Mouse (Mus musculus): ENCODE measurements at regions not wholly inside any gene's neighbourhood (a gene's known extent, or its start where the extent isn't known, plus 50 kb on each side); places are given as distances from the start of the nearest gene placed in this dataset.
"Not testable (repeated sequence)": the region's sequence is repeated elsewhere in the genome, so short reads cannot be mapped to it uniquely, and the experiment has no call there.

GRCm38 (mm10) chr5:148747549-148747948, 181.6 kb downstream of the Katnal1 start:
- intact Hi-C loops (cut with DNase I; ENCODE audit: low total_unique reads) = no loop called here
- DNase-seq = no peak

- DNase-seq; intact Hi-C loops (cut with DNase I; ENCODE audit: low total_unique reads): not testable (repeated sequence)
Observed at GRCm38 (mm10) chr5:148746726-148747125, 182.4 kb downstream of the Katnal1 start.

GRCm38 (mm10) chr5:148744676-148745391, 184.3 kb downstream of the Katnal1 start:
- intact Hi-C loops (cut with DNase I; ENCODE audit: low total_unique reads) = no loop called here
- no peak for DNase-seq

- DNase-seq = no peak
- intact Hi-C loops (cut with DNase I; ENCODE audit: low total_unique reads) = no loop called here
Observed at GRCm38 (mm10) chr5:148742158-148742835, 186.8 kb downstream of the Katnal1 start.

- intact Hi-C loops (cut with DNase I; ENCODE audit: low total_unique reads) = no loop called here
- no peak for DNase-seq
Observed at GRCm38 (mm10) chr5:148741267-148742004, 187.7 kb downstream of the Katnal1 start.

GRCm38 (mm10) chr5:148740366-148741266, 188.0 kb upstream of the Ubl3 start:
- intact Hi-C loops (cut with DNase I; ENCODE audit: low total_unique reads) = no loop called here
- peak; percentile 69 for DNase-seq

GRCm38 (mm10) chr5:148739672-148740071, 187.1 kb upstream of the Ubl3 start:
- no peak for DNase-seq
- intact Hi-C loops (cut with DNase I; ENCODE audit: low total_unique reads) = no loop called here

- intact Hi-C loops (cut with DNase I; ENCODE audit: low total_unique reads) = no loop called here
- DNase-seq = no peak
Observed at GRCm38 (mm10) chr5:148739141-148739540, 186.6 kb upstream of the Ubl3 start.

GRCm38 (mm10) chr5:148729541-148729940, 177.0 kb upstream of the Ubl3 start:
- intact Hi-C loops (cut with DNase I; ENCODE audit: low total_unique reads) = no loop called here

GRCm38 (mm10) chr5:148728492-148728891, 175.9 kb upstream of the Ubl3 start:
- no peak for DNase-seq
- intact Hi-C loops (cut with DNase I; ENCODE audit: low total_unique reads) = no loop called here

More at GRCm38 (mm10) chr5:148729541-148729940, 177.0 kb upstream of the Ubl3 start:
- DNase-seq = no peak

GRCm38 (mm10) chr5:148726442-148726841, 173.9 kb upstream of the Ubl3 start:
- intact Hi-C loops (cut with DNase I; ENCODE audit: low total_unique reads) = no loop called here

GRCm38 (mm10) chr5:148724470-148724869, 171.9 kb upstream of the Ubl3 start:
- intact Hi-C loops (cut with DNase I; ENCODE audit: low total_unique reads) = no loop called here
- no peak for DNase-seq

More at GRCm38 (mm10) chr5:148726442-148726841, 173.9 kb upstream of the Ubl3 start:
- no peak for DNase-seq

- DNase-seq = no peak
- intact Hi-C loops (cut with DNase I; ENCODE audit: low total_unique reads) = no loop called here
Observed at GRCm38 (mm10) chr5:148723677-148724227, 171.2 kb upstream of the Ubl3 start.

- intact Hi-C loops (cut with DNase I; ENCODE audit: low total_unique reads) = no loop called here
- no peak for DNase-seq
Observed at GRCm38 (mm10) chr5:148720604-148721003, 168.0 kb upstream of the Ubl3 start.

GRCm38 (mm10) chr5:148716633-148717032, 164.0 kb upstream of the Ubl3 start:
- DNase-seq = no peak
- intact Hi-C loops (cut with DNase I; ENCODE audit: low total_unique reads) = no loop called here

- no peak for DNase-seq
- intact Hi-C loops (cut with DNase I; ENCODE audit: low total_unique reads) = no loop called here
Observed at GRCm38 (mm10) chr5:148715218-148715991, 162.8 kb upstream of the Ubl3 start.

- intact Hi-C loops (cut with DNase I; ENCODE audit: low total_unique reads) = no loop called here
- no peak for DNase-seq
Observed at GRCm38 (mm10) chr5:148714807-148715206, 162.2 kb upstream of the Ubl3 start.

GRCm38 (mm10) chr5:148713796-148714195, 161.2 kb upstream of the Ubl3 start:
- no peak for DNase-seq

More at GRCm38 (mm10) chr5:148713796-148714195, 161.2 kb upstream of the Ubl3 start:
- intact Hi-C loops (cut with DNase I; ENCODE audit: low total_unique reads) = no loop called here

Data from gastrocnemius, postnatal 14 days (tissue).